Comparison of ENCODE assay signal across 8 mouse cellular contexts in the genomic region with DNA sequence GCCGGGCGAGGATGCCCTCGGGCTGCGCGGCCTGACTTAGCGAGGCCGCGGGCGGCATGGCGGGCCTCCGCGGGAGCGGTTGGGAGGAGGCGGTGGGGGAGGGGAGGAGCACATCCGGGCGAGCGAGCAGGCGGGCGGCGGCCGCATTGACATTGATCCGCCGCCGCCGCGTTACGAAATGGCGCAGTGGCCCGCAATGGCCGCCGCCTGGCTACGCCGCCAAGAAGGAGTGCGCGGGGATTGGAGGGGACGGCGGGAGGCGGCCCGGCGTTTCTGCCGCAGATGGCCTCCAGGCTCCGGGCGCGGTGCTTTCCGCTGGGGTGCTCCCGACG. TPM values are rescaled to one million over a fixed set of nuclear protein-coding genes. Genes with fewer than 3 reads are reported as not detected.
DNase-seq lines count a peak whose midpoint lies in the region; ATAC-seq and TF ChIP-seq lines count a peak whose summit lies in the region.

No protein-coding gene starts in this region.

- intact Hi-C loops in left cerebral cortex, adult 2 months (cut with DNase I): loop anchor here (2.0 to 5.0 kb wide), 4 partner anchors 43 to 173 kb away; partner anchors contain the start of gene Agps

- H3K4me1 ChIP-seq in hindbrain, embryonic 16.5 days (ENCODE audit: control insufficient read depth, insufficient read depth, low read depth, low read length): peaks cover 16% of the 10 kb centered on the region

- peak; percentile 66 for ATAC-seq in hindbrain, embryonic 16.5 days

- DNase-seq in T-cell, adult 2 months (ENCODE audit: low spot score): peak; percentile 90
- peak; percentile 91 to 94 for DNase-seq in cerebellum, postnatal 4 days (ENCODE audit: low spot score in 2 of 2)
- peak; percentile 94 for DNase-seq in gastrocnemius, adult 18-20 months (ENCODE audit: low spot score)
- peak; percentile 92 to 93 for DNase-seq in left cerebral cortex, adult 2 months (ENCODE audit: extremely low spot score in 1 of 2, low spot score in 2 of 2)
- DNase-seq in retina, postnatal 7 days (ENCODE audit: low read depth, low spot score): peak; percentile 85
- DNase-seq in urinary bladder, adult 18-20 months (ENCODE audit: low spot score in 2 of 2): peak; percentile 86 to 90

- H3K27me3 ChIP-seq in hindbrain, embryonic 16.5 days (replicated peaks; ENCODE audit: control insufficient read depth, insufficient read depth, low read length): no peaks in the 10 kb centered on the region

- peak overlapping the region; percentile 93 for H3K4me2 ChIP-seq in hindbrain, embryonic 16.5 days (ENCODE audit: low read length)

- peaks cover 56% of the 10 kb centered on the region for H3K79me2 ChIP-seq in macrophage (ENCODE audit: inconsistent target)

- H3K4me3 ChIP-seq in hindbrain, embryonic 16.5 days (ENCODE audit: low read length): peak overlapping the region; percentile 89
- peak overlapping the region; percentile 95 for H3K4me3 ChIP-seq in left cerebral cortex, adult 2 months
- peak overlapping the region; percentile 87 for H3K4me3 ChIP-seq in macrophage (ENCODE audit: inconsistent target)

- no peak; the same call in 1 of the 2 replicates for TF ChIP-seq CTCF in left cerebral cortex, adult 2 months (IDR thresholded peaks at IDR 0.05)

- H3K9ac ChIP-seq in hindbrain, embryonic 16.5 days (ENCODE audit: low read depth, low read length): peak overlapping the region; percentile 99

- no peaks in the 10 kb centered on the region for H3K9me3 ChIP-seq in hindbrain, embryonic 16.5 days (ENCODE audit: control insufficient read depth, low read length)

- peaks cover 14% of the 10 kb centered on the region for H3K36me3 ChIP-seq in hindbrain, embryonic 16.5 days (ENCODE audit: control insufficient read depth, insufficient read depth, low read length)
- peaks cover 17% of the 10 kb centered on the region; the same call in 1 of the 2 replicates for H3K36me3 ChIP-seq in macrophage (ENCODE audit: inconsistent target)

- H3K27ac ChIP-seq in hindbrain, embryonic 16.5 days (ENCODE audit: low read depth, low read length): peak overlapping the region; percentile 100
- peak overlapping the region; percentile 95 for H3K27ac ChIP-seq in left cerebral cortex, adult 2 months
- peak overlapping the region; percentile 84 for H3K27ac ChIP-seq in macrophage

- WGBS in hindbrain, embryonic 16.5 days: under 1% methylated on average over 31 of the region's 47 CpGs
- 2% methylated on average over 35 of the region's 47 CpGs for WGBS in macrophage (ENCODE audit: missing documents)

RNA-seq across cellular contexts. Expression of gene Hnrnpa3, which starts 0.5 kb away (rescaled TPM):
- 100 to 1,000 TPM; 112 to 143 TPM for total RNA-seq in gastrocnemius, adult 18-20 months (2021)
- polyA plus RNA-seq in hindbrain, embryonic 16.5 days (2015; fragmentation: Nextera tagmentation; extraction: Ambion mirVana): 150 and 172 TPM in 2 replicates
- total RNA-seq in left cerebral cortex, adult 2 months (2021): 100 to 1,000 TPM; 282 to 308 TPM
- 100 to 1,000 TPM; 404 to 869 (median 663) TPM for total RNA-seq in macrophage (2018; cell fraction: chromatin; rRNA removed)
- total RNA-seq in macrophage (2018; cell fraction: cytosol; rRNA removed): 100 to 1,000 TPM; 291 to 595 (median 415) TPM
- 100 to 1,000 TPM; 332 to 659 (median 518) TPM for total RNA-seq in macrophage (2018; cell fraction: nucleus; rRNA removed)
- polyA plus RNA-seq in macrophage (2018): 346 to 1,286 TPM (median 601 TPM) in 3 replicates

RNA-seq across cellular contexts. Expression of gene Nfe2l2, which starts 44.8 kb away (rescaled TPM):
- total RNA-seq in gastrocnemius, adult 18-20 months (2021): 10 to 100 TPM; 34.2 to 51.0 TPM
- polyA plus RNA-seq in hindbrain, embryonic 16.5 days (2015; fragmentation: Nextera tagmentation; extraction: Ambion mirVana): 14.3 and 15.7 TPM in 2 replicates
- total RNA-seq in left cerebral cortex, adult 2 months (2021): 10 to 100 TPM; 11.3 to 13.1 TPM
- 1,000 to 10,000 TPM in 4 of 26 experiments, 100 to 1,000 TPM in 21, 10 to 100 TPM in 1; 93.5 to 1,701 (median 398) TPM for total RNA-seq in macrophage (2018; cell fraction: chromatin; rRNA removed)
- 100 to 1,000 TPM; 118 to 679 (median 362) TPM for total RNA-seq in macrophage (2018; cell fraction: cytosol; rRNA removed)
- total RNA-seq in macrophage (2018; cell fraction: nucleus; rRNA removed): 1,000 to 10,000 TPM in 5 of 26 experiments, 100 to 1,000 TPM in 21; 190 to 1,621 (median 565) TPM
- 189 to 430 TPM (median 388 TPM) in 3 replicates for polyA plus RNA-seq in macrophage (2018)

Comparison
In these comparisons a context has a peak if more than half of its experiments do, and no peak if none do; other contexts are left out.
1. Peak in every context shown above with its lines: DNase-seq, ATAC-seq, H3K4me3 ChIP-seq and H3K27ac ChIP-seq.